Mouse (Mus musculus) urinary bladder, adult 2 months (tissue): ENCODE data around the gene Usp8. TPM values are rescaled to one million over a fixed set of nuclear protein-coding genes. Genes with fewer than 3 reads are reported as not detected.
A peak's percentile ranks its signal among the peaks of the same experiment; 100 is the strongest.

ENCODE experiments used
- DNase-seq: peaks from one replicate; pipeline ENCODE4 v3.0.0; 2022; ENCODE audit warnings: low spot score
- polyA plus RNA-seq: library from polyadenylated mRNA; depleted of rRNA; stranded (reverse); fragments of >200 nt; gene quantifications from 2 replicates; pipeline ENCODE4 v1.2.3, GENCODE M21; 2012; rRNA removed

Usp8 gene
- 38.9 and 40.3 TPM in 2 replicates for polyA plus RNA-seq

GRCm38 (mm10) chr2:126706759-126707437 is at the start of gene Usp8:
TSS of gene Usp8 (plus strand) at chr2:126707328.
- peak; percentile 93 for DNase-seq

DNA sequence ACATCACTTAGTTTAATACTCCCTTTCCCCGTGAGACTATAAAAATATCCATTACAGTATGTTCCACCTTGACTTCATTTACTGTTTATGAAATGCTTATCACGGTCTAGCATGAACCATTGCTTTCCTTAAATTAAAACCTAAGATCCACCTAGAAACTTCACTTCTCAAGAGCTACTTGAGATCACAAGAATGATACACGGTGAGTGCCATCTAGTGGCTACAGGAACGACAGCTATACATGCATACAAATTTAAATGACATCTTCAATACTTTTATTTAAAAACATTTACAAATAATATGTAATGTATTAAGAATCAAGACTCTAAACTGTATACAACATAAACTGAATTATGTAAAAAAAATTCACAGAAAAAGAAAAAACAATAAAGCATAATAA is 43.6 kb upstream of the Usp8 start:
- DNase-seq: no peak

DNA sequence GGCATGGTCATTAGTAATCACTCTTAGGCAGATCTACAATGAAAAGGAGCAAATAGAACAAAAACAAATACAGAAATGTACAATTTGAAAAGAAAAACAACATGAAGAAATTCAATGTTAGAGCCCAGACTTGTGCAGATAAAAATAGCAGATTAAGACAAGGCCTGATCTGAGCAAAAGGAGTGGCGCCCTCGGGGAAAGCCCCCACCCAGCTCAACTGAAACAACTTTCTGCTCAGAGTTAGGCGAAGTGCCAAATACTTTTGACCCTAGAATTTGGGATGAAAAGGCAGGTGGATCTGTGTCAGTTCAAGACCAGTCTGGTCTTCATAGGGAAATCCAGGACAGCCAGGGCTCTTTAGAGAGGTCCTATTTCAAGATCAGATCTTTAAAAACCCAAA is 41.1 kb upstream of the Usp8 start:
- DNase-seq: no peak

- no peak for DNase-seq
Observed at GRCm38 (mm10) chr2:126668621-126669252, 38.4 kb upstream of the Usp8 start.

DNA sequence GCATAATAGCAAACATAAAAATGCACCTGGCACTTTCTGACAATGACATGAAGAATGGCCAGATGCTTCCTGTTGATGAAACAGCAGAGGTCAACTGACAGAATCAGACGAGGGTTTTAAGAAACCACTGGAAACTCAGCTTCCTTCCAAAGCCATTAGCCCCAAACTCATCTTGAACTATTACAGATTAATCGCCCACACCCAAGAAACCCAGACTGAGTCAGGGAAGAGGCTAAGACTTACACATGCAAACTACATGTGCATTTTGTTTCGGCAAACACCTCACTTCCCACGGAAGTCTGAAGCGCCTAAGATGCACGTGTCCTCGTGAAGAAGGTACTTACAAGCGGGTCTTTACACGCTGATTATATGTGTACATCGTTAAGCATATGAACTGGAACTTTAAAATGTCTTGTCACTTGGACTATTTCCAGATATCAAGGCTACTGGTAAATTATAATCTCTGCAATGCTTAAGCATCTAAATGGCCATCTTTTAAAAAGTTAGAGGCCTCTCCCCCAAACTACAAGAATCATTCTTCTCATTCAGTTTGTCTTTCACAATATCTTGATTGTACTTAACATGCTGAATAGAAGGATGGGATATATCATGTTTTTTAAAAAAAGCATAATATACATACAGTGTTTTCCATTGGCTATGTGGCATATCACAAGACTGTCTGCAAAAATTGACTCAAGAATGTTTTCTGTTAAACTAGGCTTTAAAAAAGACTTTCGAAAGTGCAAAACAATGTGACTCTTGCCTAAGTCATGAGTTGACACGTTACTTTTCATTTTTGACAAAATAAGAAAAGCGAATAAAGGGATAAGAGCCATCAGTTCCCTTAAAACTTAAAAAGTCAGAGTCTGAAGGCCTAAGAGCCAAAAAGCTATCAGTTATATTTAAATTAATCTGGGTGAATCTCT is 33.5 kb upstream of the Usp8 start:
- no peak for DNase-seq

GRCm38 (mm10) chr2:126674441-126675168 is 32.5 kb upstream of the Usp8 start:
- DNase-seq: peak; percentile 69

- peak; percentile 96 for DNase-seq
Observed at GRCm38 (mm10) chr2:126675169-126676121, 31.7 kb upstream of the Usp8 start.

DNA sequence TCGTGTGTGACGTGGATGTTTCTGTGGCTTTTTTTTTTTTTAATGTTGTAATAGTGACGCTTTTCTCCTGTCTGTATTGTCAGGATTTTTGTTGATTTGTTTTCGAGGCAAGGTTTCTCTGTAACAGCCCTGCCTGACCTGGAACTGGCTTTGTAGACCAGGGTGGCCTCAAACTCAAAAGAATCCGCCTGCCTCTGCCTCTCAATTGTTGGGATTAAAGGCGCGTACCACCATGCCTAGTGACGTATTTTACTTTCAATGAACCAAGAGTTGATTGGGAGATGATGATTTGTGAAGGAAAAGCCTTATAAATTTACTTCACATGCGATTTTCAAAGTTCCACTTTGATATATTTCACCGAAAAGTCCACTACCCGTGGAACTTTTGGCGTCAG is 31.0 kb upstream of the Usp8 start, which contains the start of gene Gabpb1:
TSS of gene Gabpb1 (minus strand) at position 216 of the 394 bp plus-strand sequence.
- no peak for DNase-seq

GRCm38 (mm10) chr2:126677366-126677765 is 29.8 kb upstream of the Usp8 start:
- no peak for DNase-seq

- no peak for DNase-seq
Observed at GRCm38 (mm10) chr2:126682333-126682732, 24.8 kb upstream of the Usp8 start.

DNA sequence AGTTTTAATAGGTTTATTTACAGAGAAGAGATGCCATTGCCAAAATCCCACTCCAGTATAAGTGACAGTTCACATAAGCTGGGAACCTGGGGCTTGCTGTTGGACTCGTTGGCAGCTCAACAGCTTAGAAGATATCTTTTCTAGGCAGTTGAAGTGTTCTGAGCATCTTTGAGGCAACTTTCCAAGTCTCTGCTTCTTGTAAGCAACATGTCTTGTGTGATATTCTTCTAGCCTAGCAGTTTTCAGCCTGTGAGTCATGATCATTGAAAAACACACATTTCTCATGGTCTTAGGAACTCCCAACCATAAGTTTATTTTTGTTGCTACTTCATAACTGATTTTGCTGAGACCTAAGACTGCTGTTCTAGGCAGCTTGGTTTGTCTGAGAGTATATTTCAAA is 24.2 kb upstream of the Usp8 start:
- DNase-seq: no peak

GRCm38 (mm10) chr2:126691290-126691689 is 15.8 kb upstream of the Usp8 start:
- no peak for DNase-seq

DNA sequence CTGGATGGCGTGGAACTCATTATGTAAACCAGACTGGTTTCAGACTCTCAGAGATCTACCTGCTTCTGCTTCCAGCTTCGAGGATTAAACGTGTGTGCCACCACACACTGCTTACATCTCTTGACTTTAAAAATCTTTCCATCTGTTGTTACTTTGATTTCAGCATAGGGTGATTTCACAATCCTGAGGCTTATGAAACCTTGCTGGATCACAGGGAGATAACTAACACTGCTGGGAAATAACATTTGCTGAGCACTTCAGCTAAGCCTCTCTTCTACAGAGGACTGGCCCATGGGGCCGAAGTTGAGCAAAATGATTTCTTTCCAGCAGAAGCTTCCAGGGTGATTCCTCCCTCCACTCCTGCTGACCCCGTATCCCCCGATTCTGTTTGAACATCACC is 11.8 kb upstream of the Usp8 start:
- DNase-seq: no peak

- DNase-seq: no peak
Observed at GRCm38 (mm10) chr2:126707438-126707779, 281 bp downstream of the Usp8 start.

DNA sequence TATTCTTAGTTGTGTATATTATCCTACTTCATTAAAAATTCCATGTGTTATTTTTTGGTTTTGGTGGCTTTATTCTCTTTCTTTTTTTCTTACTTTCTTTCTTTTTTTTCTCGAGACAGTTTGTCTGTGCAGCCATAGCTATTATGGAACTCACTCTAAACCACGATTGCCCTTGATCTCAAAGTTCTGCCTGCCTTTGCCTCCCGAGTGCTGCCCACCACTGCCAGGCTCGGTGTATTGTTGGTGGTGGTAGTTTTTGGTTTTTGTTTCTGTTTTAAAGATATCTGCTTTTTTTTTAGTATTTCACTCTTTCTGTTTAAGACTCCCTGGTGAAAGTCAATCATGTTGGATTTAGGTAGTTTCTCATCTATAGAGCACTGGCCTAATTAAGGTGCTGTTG is 1.2 kb downstream of the Usp8 start:
- DNase-seq: no peak

- no peak for DNase-seq
Observed at GRCm38 (mm10) chr2:126712526-126712925, 5.4 kb downstream of the Usp8 start.

DNA sequence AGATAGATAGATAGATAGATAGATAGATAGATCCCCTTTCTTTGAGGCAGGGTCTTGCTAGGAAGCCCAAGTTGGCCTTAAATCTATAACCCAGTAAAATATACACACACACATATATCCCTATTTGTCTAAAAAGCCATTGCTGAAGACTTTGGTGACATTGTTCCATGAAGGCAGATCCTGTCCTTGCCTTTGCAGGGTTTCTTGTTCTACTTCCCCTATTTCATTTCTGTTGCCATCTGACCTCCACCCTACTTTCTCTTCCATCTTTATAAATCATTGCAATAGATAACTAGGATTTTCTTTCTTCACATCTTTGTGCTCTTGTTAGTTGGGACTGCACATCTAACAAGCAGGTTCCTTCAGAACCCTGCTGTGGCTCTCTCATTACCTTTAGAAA is 5.8 kb downstream of the Usp8 start:
- no peak for DNase-seq

DNA sequence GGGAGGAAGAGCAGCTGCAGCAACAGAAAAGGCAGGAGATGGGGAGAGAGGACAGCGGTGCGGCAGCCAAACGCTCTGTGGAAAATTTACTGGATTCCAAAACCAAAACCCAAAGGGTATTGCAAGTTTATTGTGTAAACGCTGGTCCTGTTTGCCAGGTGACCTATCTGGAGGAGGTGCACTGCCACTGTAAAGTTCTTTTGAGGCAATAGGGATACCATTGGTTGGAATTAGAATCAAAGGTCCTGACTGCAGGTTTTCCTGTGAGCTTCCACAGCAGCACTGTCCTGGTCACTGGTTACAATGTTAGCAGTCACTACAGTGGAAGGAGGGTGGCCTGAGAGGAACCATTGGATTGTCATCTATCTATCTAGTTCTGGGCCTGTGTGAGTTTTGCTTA is 22.1 kb downstream of the Usp8 start:
- DNase-seq: no peak

- no peak for DNase-seq
Observed at GRCm38 (mm10) chr2:126730502-126730901, 23.4 kb downstream of the Usp8 start.

GRCm38 (mm10) chr2:126735339-126736073 is 28.4 kb downstream of the Usp8 start:
- no peak for DNase-seq
